Mouse (Mus musculus) embryonic fibroblast, embryonic 13.5 days (primary cell): ENCODE results near the gene Nrbp1.

ENCODE experiments used
- CTCF ChIP-seq: IDR thresholded peaks from 2 replicates; pipeline ENCODE4 v1.5.1; 2011; ENCODE audit warnings: mild to moderate bottlenecking, control low read depth, low read length, moderate library complexity, borderline replicate concordance; ENCODE audit not compliant: insufficient read depth
- POLR2A ChIP-seq: IDR thresholded peaks from 2 replicates; pipeline ENCODE4 v1.6.1; 2011; ENCODE audit warnings: low read depth, mild to moderate bottlenecking, control low read depth, low read length, moderate library complexity

DNA sequence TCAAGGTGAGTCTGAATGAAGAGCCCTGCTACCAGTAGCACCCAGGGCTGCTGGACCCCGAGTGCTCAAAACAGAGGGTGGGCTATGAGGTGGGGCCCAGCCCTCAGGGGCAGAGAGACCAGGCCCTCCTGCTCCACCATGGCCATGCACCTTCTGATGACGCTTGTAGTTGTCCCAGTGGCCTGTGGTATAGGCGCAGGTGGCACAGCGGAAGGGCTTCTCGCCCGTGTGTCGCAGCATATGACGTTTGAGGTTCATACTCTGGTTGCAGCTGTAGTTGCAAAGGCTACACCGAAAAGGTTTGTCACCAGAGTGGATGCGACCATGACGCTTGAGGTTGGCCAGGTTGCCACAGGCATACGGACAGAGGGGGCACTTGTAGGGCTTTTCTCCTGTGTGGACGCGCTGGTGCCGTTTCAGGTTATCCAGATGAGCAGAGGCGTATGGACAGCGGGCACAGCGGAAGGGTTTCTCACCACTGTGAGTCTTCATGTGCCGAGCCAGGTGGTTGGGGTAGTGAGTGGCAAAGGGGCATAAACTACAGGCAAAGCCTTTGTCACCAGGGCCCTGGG lies 41.3 kb upstream of the Nrbp1 start:
- peak; percentile 42 for TF ChIP-seq POLR2A
- TF ChIP-seq CTCF, result no peak
